Mouse (Mus musculus): ENCODE data around the gene Mfap1a. TPM values are rescaled to one million over a fixed set of nuclear protein-coding genes. Genes with fewer than 3 reads are reported as not detected.
"Not testable (repeated sequence)": the region's sequence is repeated elsewhere in the genome, so short reads cannot be mapped to it uniquely, and the experiment has no call there.

The Mfap1a gene
- 23.1 and 25.3 TPM in 2 replicates for polyA plus RNA-seq (2014; fragmentation: Nextera tagmentation; extraction: Ambion mirVana)

GRCm38 (mm10) chr2:121505942-121506882 is at the start of gene Mfap1a, which contains the start of gene Wdr76:
Mfap1a (minus strand) TSS chr2:121506665.
Wdr76 (plus strand) TSS chr2:121506723.
- 0 out of 2 replicates have a peak within 1 kb of the TSS, but pooled peaks have one; percentile 51 for H3K27ac ChIP-seq
- H3K36me3 ChIP-seq (replicated peaks; ENCODE audit: control insufficient read depth, insufficient read depth); H3K27me3 ChIP-seq (ENCODE audit: control insufficient read depth, insufficient read depth, low read length); H3K4me1 ChIP-seq (replicated peaks; ENCODE audit: control insufficient read depth, insufficient read depth, low read length); H3K9me3 ChIP-seq (ENCODE audit: control insufficient read depth, low read length): not testable (repeated sequence)
- ATAC-seq (ENCODE audit: low FRiP score) (peak; percentile 90), DNase-seq (ENCODE audit: low spot score) (peak; percentile 86)
- H3K4me3 ChIP-seq (replicated peaks; ENCODE audit: low read length): peak within 1 kb of the TSS; percentile 56
- H3K4me2 ChIP-seq (replicated peaks): peak within 1 kb of the TSS; percentile 76
- 3% methylated on average over 37 of the region's 42 CpGs for WGBS
- H3K9ac ChIP-seq: peak within 1 kb of the TSS; percentile 68

GRCm38 (mm10) chr2:121551271-121551670 is 44.8 kb upstream of the Mfap1a start:
- Histone ChIP-seq H3K4me1 (replicated peaks; ENCODE audit: control insufficient read depth, insufficient read depth, low read length) (no peaks in the 10 kb centered on the region), H3K4me3 (replicated peaks; ENCODE audit: low read length) (no peak overlapping the region), H3K9me3 (ENCODE audit: control insufficient read depth, low read length) (no peaks in the 10 kb centered on the region), H3K4me2 (replicated peaks) (no peak overlapping the region), H3K36me3 (replicated peaks; ENCODE audit: control insufficient read depth, insufficient read depth) (peaks cover 72% of the 10 kb centered on the region), H3K27ac (no peak overlapping the region), H3K27me3 (ENCODE audit: control insufficient read depth, insufficient read depth, low read length) (no peaks in the 10 kb centered on the region), H3K9ac (no peak overlapping the region)
- DNase-seq (ENCODE audit: low spot score): no peak
- 87% methylated on average over 8 of the region's 8 CpGs for WGBS
- ATAC-seq (ENCODE audit: low FRiP score): no peak

- Histone ChIP-seq H3K9ac (no peak overlapping the region), H3K4me1 (replicated peaks; ENCODE audit: control insufficient read depth, insufficient read depth, low read length) (no peaks in the 10 kb centered on the region), H3K36me3 (replicated peaks; ENCODE audit: control insufficient read depth, insufficient read depth) (peaks cover 77% of the 10 kb centered on the region), H3K4me3 (replicated peaks; ENCODE audit: low read length) (no peak overlapping the region), H3K4me2 (replicated peaks) (no peak overlapping the region), H3K27me3 (ENCODE audit: control insufficient read depth, insufficient read depth, low read length) (no peaks in the 10 kb centered on the region), H3K9me3 (ENCODE audit: control insufficient read depth, low read length) (no peaks in the 10 kb centered on the region), H3K27ac (no peak overlapping the region)
- ATAC-seq (ENCODE audit: low FRiP score) (no peak), DNase-seq (ENCODE audit: low spot score) (no peak)
- 97% methylated on average over 6 of the region's 6 CpGs for WGBS
Measured at GRCm38 (mm10) chr2:121549630-121550029, 43.2 kb upstream of the Mfap1a start.

GRCm38 (mm10) chr2:121544829-121545228 is 38.4 kb upstream of the Mfap1a start:
- Histone ChIP-seq H3K36me3 (replicated peaks; ENCODE audit: control insufficient read depth, insufficient read depth) (peaks cover 59% of the 10 kb centered on the region), H3K4me2 (replicated peaks) (no peak overlapping the region), H3K4me1 (replicated peaks; ENCODE audit: control insufficient read depth, insufficient read depth, low read length) (no peaks in the 10 kb centered on the region), H3K9me3 (ENCODE audit: control insufficient read depth, low read length) (no peaks in the 10 kb centered on the region), H3K27me3 (ENCODE audit: control insufficient read depth, insufficient read depth, low read length) (no peaks in the 10 kb centered on the region), H3K9ac (no peak overlapping the region), H3K4me3 (replicated peaks; ENCODE audit: low read length) (no peak overlapping the region), H3K27ac (no peak overlapping the region)
- DNase-seq (ENCODE audit: low spot score) (no peak), ATAC-seq (ENCODE audit: low FRiP score) (no peak)
- WGBS: 90% methylated on average over 3 of the region's 3 CpGs

GRCm38 (mm10) chr2:121525056-121525455 is 18.6 kb upstream of the Mfap1a start:
- 94% methylated on average over 2 of the region's 2 CpGs for WGBS
- Histone ChIP-seq H3K36me3 (replicated peaks; ENCODE audit: control insufficient read depth, insufficient read depth) (peaks cover 6% of the 10 kb centered on the region), H3K4me1 (replicated peaks; ENCODE audit: control insufficient read depth, insufficient read depth, low read length) (no peaks in the 10 kb centered on the region), H3K4me2 (replicated peaks) (no peak overlapping the region), H3K27me3 (ENCODE audit: control insufficient read depth, insufficient read depth, low read length) (no peaks in the 10 kb centered on the region), H3K9ac (no peak overlapping the region), H3K9me3 (ENCODE audit: control insufficient read depth, low read length) (no peaks in the 10 kb centered on the region), H3K4me3 (replicated peaks; ENCODE audit: low read length) (no peak overlapping the region), H3K27ac (no peak overlapping the region)
- DNase-seq (ENCODE audit: low spot score) (no peak), ATAC-seq (ENCODE audit: low FRiP score) (no peak)

- H3K4me3 ChIP-seq (replicated peaks; ENCODE audit: low read length); H3K9me3 ChIP-seq (ENCODE audit: control insufficient read depth, low read length); ATAC-seq (ENCODE audit: low FRiP score); DNase-seq (ENCODE audit: low spot score); H3K4me2 ChIP-seq (replicated peaks); H3K9ac ChIP-seq; H3K27ac ChIP-seq; H3K4me1 ChIP-seq (replicated peaks; ENCODE audit: control insufficient read depth, insufficient read depth, low read length); H3K27me3 ChIP-seq (ENCODE audit: control insufficient read depth, insufficient read depth, low read length): not testable (repeated sequence)
- H3K36me3 ChIP-seq (replicated peaks; ENCODE audit: control insufficient read depth, insufficient read depth): peaks cover 11% of the 10 kb centered on the region
- WGBS: 96% methylated on average over 3 of the region's 3 CpGs
Measured at GRCm38 (mm10) chr2:121522830-121523229, 16.4 kb upstream of the Mfap1a start.

- H3K9ac ChIP-seq: no peak overlapping the region
- WGBS: 91% methylated on average over 2 of the region's 2 CpGs
Measured at GRCm38 (mm10) chr2:121522006-121522405, 15.5 kb upstream of the Mfap1a start.

GRCm38 (mm10) chr2:121518711-121519110 is 12.2 kb upstream of the Mfap1a start:
- not testable (repeated sequence) for ATAC-seq (ENCODE audit: low FRiP score); H3K4me1 ChIP-seq (replicated peaks; ENCODE audit: control insufficient read depth, insufficient read depth, low read length); H3K4me2 ChIP-seq (replicated peaks); H3K4me3 ChIP-seq (replicated peaks; ENCODE audit: low read length); H3K36me3 ChIP-seq (replicated peaks; ENCODE audit: control insufficient read depth, insufficient read depth); H3K9ac ChIP-seq; H3K27ac ChIP-seq; H3K27me3 ChIP-seq (ENCODE audit: control insufficient read depth, insufficient read depth, low read length); H3K9me3 ChIP-seq (ENCODE audit: control insufficient read depth, low read length); DNase-seq (ENCODE audit: low spot score)
- 97% methylated on average over 4 of the region's 4 CpGs for WGBS

More at GRCm38 (mm10) chr2:121522006-121522405, 15.5 kb upstream of the Mfap1a start:
- Histone ChIP-seq H3K4me2 (replicated peaks) (no peak overlapping the region), H3K36me3 (replicated peaks; ENCODE audit: control insufficient read depth, insufficient read depth) (peaks cover 11% of the 10 kb centered on the region), H3K27me3 (ENCODE audit: control insufficient read depth, insufficient read depth, low read length) (no peaks in the 10 kb centered on the region), H3K4me1 (replicated peaks; ENCODE audit: control insufficient read depth, insufficient read depth, low read length) (no peaks in the 10 kb centered on the region), H3K9me3 (ENCODE audit: control insufficient read depth, low read length) (no peaks in the 10 kb centered on the region), H3K27ac (no peak overlapping the region), H3K4me3 (replicated peaks; ENCODE audit: low read length) (no peak overlapping the region)
- DNase-seq (ENCODE audit: low spot score) (no peak), ATAC-seq (ENCODE audit: low FRiP score) (no peak)

GRCm38 (mm10) chr2:121518106-121518505 is 11.6 kb upstream of the Mfap1a start:
- H3K4me3 ChIP-seq (replicated peaks; ENCODE audit: low read length): no peak overlapping the region
- DNase-seq (ENCODE audit: low spot score) (no peak), ATAC-seq (ENCODE audit: low FRiP score) (no peak)
- H3K36me3 ChIP-seq (replicated peaks; ENCODE audit: control insufficient read depth, insufficient read depth): peaks cover 5% of the 10 kb centered on the region; the same call in 1 of the 2 replicates
- no peaks in the 10 kb centered on the region for H3K4me1 ChIP-seq (replicated peaks; ENCODE audit: control insufficient read depth, insufficient read depth, low read length)
- H3K4me2 ChIP-seq (replicated peaks): no peak overlapping the region
- H3K9me3 ChIP-seq (ENCODE audit: control insufficient read depth, low read length): no peaks in the 10 kb centered on the region
- H3K27ac ChIP-seq: no peak overlapping the region
- no peaks in the 10 kb centered on the region for H3K27me3 ChIP-seq (ENCODE audit: control insufficient read depth, insufficient read depth, low read length)
- 98% methylated on average over 5 of the region's 5 CpGs for WGBS
- H3K9ac ChIP-seq: no peak overlapping the region

Data from hindbrain, embryonic 14.5 days (tissue).